ENCODE assay signal across 8 mouse cellular contexts in genomic region chr11:113666648-113667047, GRCm38 (mm10). TPM values are rescaled to one million over a fixed set of nuclear protein-coding genes. Genes with fewer than 3 reads are reported as not detected.
DNase-seq lines count a peak whose midpoint lies in the region; TF ChIP-seq lines count a peak whose summit lies in the region.

No protein-coding gene starts in this region.

- no peak overlapping the region for H3K4me3 ChIP-seq in ES-Bruce4 (ENCODE audit: low read depth, low read length)

- H3K9me3 ChIP-seq in ES-Bruce4 (replicated peaks; ENCODE audit: control insufficient read depth, insufficient read depth, low read length, poor library complexity, severe bottlenecking) = no peaks in the 10 kb centered on the region

- TF ChIP-seq CTCF in ES-Bruce4 (IDR thresholded peaks at IDR 0.05; ENCODE audit: low read depth, low read length) = no peak

- TF ChIP-seq POLR2A in ES-Bruce4 (IDR thresholded peaks at IDR 0.05; ENCODE audit: insufficient read depth, low read length) = no peak

- 0 out of 2 replicates have a peak, but pooled peaks have one; percentile 32 for TF ChIP-seq EP300 in ES-Bruce4 (IDR thresholded peaks at IDR 0.05; ENCODE audit: insufficient read depth, low read depth, low read length)

- H3K27ac ChIP-seq in ES-Bruce4 (ENCODE audit: insufficient read depth, low read length) = no peak overlapping the region

- H3K36me3 ChIP-seq in ES-Bruce4 (ENCODE audit: control insufficient read depth, insufficient read depth, low read length, poor library complexity, severe bottlenecking) = peaks cover 23% of the 10 kb centered on the region

- no peaks in the 10 kb centered on the region for H3K27me3 ChIP-seq in ES-Bruce4 (ENCODE audit: control insufficient read depth, insufficient read depth, low read length, poor library complexity, severe bottlenecking)

- H3K4me1 ChIP-seq in ES-Bruce4 (ENCODE audit: control insufficient read depth, insufficient read depth, low read length) = no peaks in the 10 kb centered on the region

- no peak overlapping the region for H3K9ac ChIP-seq in ES-Bruce4 (ENCODE audit: low read depth, poor library complexity, severe bottlenecking)

- DNase-seq in CD4-positive helper T cell, adult 2 months (ENCODE audit: low read depth, low spot score) = peak; percentile 42
- DNase-seq in kidney, adult 8-10 months = peak; percentile 57 to 63
- DNase-seq in lung, postnatal 25 days (ENCODE audit: low spot score) = peak; percentile 19
- no peak for DNase-seq in B cell, adult 2 months
- DNase-seq in spleen, postnatal 14 days (ENCODE audit: low spot score in 2 of 2) = no peak
- no peak for DNase-seq in urinary bladder, postnatal 10 days (ENCODE audit: low spot score)
- DNase-seq in adrenal gland, adult 18-20 months (ENCODE audit: low spot score in 2 of 2) = no peak

RNA-seq across cellular contexts. Expression of gene Slc39a11, which starts 16.8 kb away (rescaled TPM):
- 7.4 and 13.5 TPM in 2 replicates for polyA plus RNA-seq in ES-Bruce4 (2011; ENCODE audit: insufficient read depth, insufficient read length, low read depth, missing spikeins)
- 10 to 100 TPM; 23.1 to 29.1 TPM for total RNA-seq in adrenal gland, adult 18-20 months (2021)

RNA-seq across cellular contexts. Expression of gene Fam104a, which starts 17.3 kb away (rescaled TPM):
- polyA plus RNA-seq in ES-Bruce4 (2011; ENCODE audit: insufficient read depth, insufficient read length, low read depth, missing spikeins) = 22.8 and 23.4 TPM in 2 replicates
- 10 to 100 TPM; 32.9 to 36.0 TPM for total RNA-seq in adrenal gland, adult 18-20 months (2021)

RNA-seq across cellular contexts. Expression of gene D11Wsu47e, which starts 17.6 kb away (rescaled TPM):
- polyA plus RNA-seq in ES-Bruce4 (2011; ENCODE audit: insufficient read depth, insufficient read length, low read depth, missing spikeins) = 24.3 and 29.0 TPM in 2 replicates
- total RNA-seq in adrenal gland, adult 18-20 months (2021) = 10 to 100 TPM; 14.3 to 17.1 TPM

RNA-seq across cellular contexts. Expression of gene Cog1, which starts 17.7 kb away (rescaled TPM):
- polyA plus RNA-seq in ES-Bruce4 (2011; ENCODE audit: insufficient read depth, insufficient read length, low read depth, missing spikeins) = 15.6 and 20.6 TPM in 2 replicates
- 10 to 100 TPM; 36.5 to 44.0 TPM for total RNA-seq in adrenal gland, adult 18-20 months (2021)

RNA-seq across cellular contexts. Expression of gene Cpsf4l, which starts 43.2 kb away (rescaled TPM):
- 18.0 and 18.1 TPM in 2 replicates for polyA plus RNA-seq in ES-Bruce4 (2011; ENCODE audit: insufficient read depth, insufficient read length, low read depth, missing spikeins)
- under 1 TPM; 0.30 to 0.38 TPM for total RNA-seq in adrenal gland, adult 18-20 months (2021)

Comparison
In these comparisons a context has a peak if more than half of its experiments do, and no peak if none do; other contexts are left out.
1. DNase-seq: peak in CD4-positive helper T cell, adult 2 months (single experiment), kidney, adult 8-10 months (2 of 2) and lung, postnatal 25 days (single experiment); none in B cell, adult 2 months (0 of 2), spleen, postnatal 14 days (0 of 2), urinary bladder, postnatal 10 days (single experiment) and adrenal gland, adult 18-20 months (0 of 2).